Mouse (Mus musculus): ENCODE results near the gene Stard13. TPM values are rescaled to one million over a fixed set of nuclear protein-coding genes. Genes with fewer than 3 reads are reported as not detected.

The Stard13 gene
- total and polyA plus RNA-seq, 2 experiments from 2014 or later: 2.6 to 19.2 TPM

GRCm38 (mm10) chr5:151261558-151261957 lies 27.9 kb upstream of the Stard13 start:
- no peak overlapping the region for H3K4me2 ChIP-seq (ENCODE audit: low read depth)
- H3K27me3 ChIP-seq (ENCODE audit: insufficient read depth, low read length): no peaks in the 10 kb centered on the region
- no peaks in the 10 kb centered on the region for H3K36me3 ChIP-seq (ENCODE audit: insufficient read depth)
- no peak overlapping the region for H3K27ac ChIP-seq (ENCODE audit: low read depth, low read length)
- no peaks in the 10 kb centered on the region for H3K4me1 ChIP-seq (ENCODE audit: insufficient read depth)
- H3K4me3 ChIP-seq (ENCODE audit: low read depth, low read length): no peak overlapping the region
- H3K9me3 ChIP-seq (ENCODE audit: low read length): no peaks in the 10 kb centered on the region
- DNase-seq (no peak), ATAC-seq (no peak)
- H3K9ac ChIP-seq: no peak overlapping the region
- 83% methylated on average over 2 of the region's 2 CpGs for WGBS
- no peak for TF ChIP-seq CTCF (IDR thresholded peaks at IDR 0.05; ENCODE audit: low read depth)

GRCm38 (mm10) chr5:151252213-151252612 lies 18.6 kb upstream of the Stard13 start:
- H3K36me3 ChIP-seq (ENCODE audit: insufficient read depth): no peaks in the 10 kb centered on the region
- H3K27ac ChIP-seq (ENCODE audit: low read depth, low read length): no peak overlapping the region
- H3K4me1 ChIP-seq (ENCODE audit: insufficient read depth): no peaks in the 10 kb centered on the region
- DNase-seq: peak; percentile 11
- no peaks in the 10 kb centered on the region for H3K9me3 ChIP-seq (ENCODE audit: low read length)
- H3K4me3 ChIP-seq (ENCODE audit: low read depth, low read length): no peak overlapping the region
- H3K4me2 ChIP-seq (ENCODE audit: low read depth): no peak overlapping the region
- H3K9ac ChIP-seq: no peak overlapping the region
- peak; percentile 35 for TF ChIP-seq CTCF (IDR thresholded peaks at IDR 0.05; ENCODE audit: low read depth)
- ATAC-seq: peak; percentile 67
- 56% methylated on average over 8 of the region's 8 CpGs for WGBS
- no peaks in the 10 kb centered on the region for H3K27me3 ChIP-seq (ENCODE audit: insufficient read depth, low read length)

- Histone ChIP-seq H3K4me2 (ENCODE audit: low read depth) (no peak overlapping the region), H3K36me3 (ENCODE audit: insufficient read depth) (no peaks in the 10 kb centered on the region), H3K4me3 (ENCODE audit: low read depth, low read length) (no peak overlapping the region), H3K27ac (ENCODE audit: low read depth, low read length) (no peak overlapping the region), H3K4me1 (ENCODE audit: insufficient read depth) (no peaks in the 10 kb centered on the region), H3K27me3 (ENCODE audit: insufficient read depth, low read length) (no peaks in the 10 kb centered on the region), H3K9me3 (ENCODE audit: low read length) (no peaks in the 10 kb centered on the region), H3K9ac (no peak overlapping the region)
- DNase-seq: no peak
- ATAC-seq: no peak
- 88% methylated on average over 8 of the region's 8 CpGs for WGBS
- no peak for TF ChIP-seq CTCF (IDR thresholded peaks at IDR 0.05; ENCODE audit: low read depth)
Observed at GRCm38 (mm10) chr5:151251656-151252055, 18.0 kb upstream of the Stard13 start.

GRCm38 (mm10) chr5:151248671-151249620 lies 15.3 kb upstream of the Stard13 start:
- H3K4me1 ChIP-seq (ENCODE audit: insufficient read depth): no peaks in the 10 kb centered on the region
- no peaks in the 10 kb centered on the region for H3K27me3 ChIP-seq (ENCODE audit: insufficient read depth, low read length)
- WGBS: 64% methylated on average over 10 of the region's 10 CpGs
- H3K27ac ChIP-seq (ENCODE audit: low read depth, low read length): no peak overlapping the region
- no peak overlapping the region for H3K4me2 ChIP-seq (ENCODE audit: low read depth)
- DNase-seq (no peak), ATAC-seq (no peak)
- H3K4me3 ChIP-seq (ENCODE audit: low read depth, low read length): no peak overlapping the region
- H3K36me3 ChIP-seq (ENCODE audit: insufficient read depth): no peaks in the 10 kb centered on the region
- H3K9me3 ChIP-seq (ENCODE audit: low read length): no peaks in the 10 kb centered on the region
- TF ChIP-seq CTCF (IDR thresholded peaks at IDR 0.05; ENCODE audit: low read depth): no peak
- no peak overlapping the region for H3K9ac ChIP-seq

- no peaks in the 10 kb centered on the region for H3K9me3 ChIP-seq (ENCODE audit: low read length)
- no peaks in the 10 kb centered on the region for H3K36me3 ChIP-seq (ENCODE audit: insufficient read depth)
- no peak overlapping the region for H3K27ac ChIP-seq (ENCODE audit: low read depth, low read length)
- H3K4me1 ChIP-seq (ENCODE audit: insufficient read depth): no peaks in the 10 kb centered on the region
- ATAC-seq: no peak
- H3K4me3 ChIP-seq (ENCODE audit: low read depth, low read length): no peak overlapping the region
- no peak for TF ChIP-seq CTCF (IDR thresholded peaks at IDR 0.05; ENCODE audit: low read depth)
- no peak overlapping the region for H3K4me2 ChIP-seq (ENCODE audit: low read depth)
- DNase-seq: no peak
- H3K27me3 ChIP-seq (ENCODE audit: insufficient read depth, low read length): no peaks in the 10 kb centered on the region
- no peak overlapping the region for H3K9ac ChIP-seq
- 70% methylated on average over 2 of the region's 2 CpGs for WGBS
Observed at GRCm38 (mm10) chr5:151248084-151248483, 14.4 kb upstream of the Stard13 start.

GRCm38 (mm10) chr5:151247115-151247875 lies 13.7 kb upstream of the Stard13 start:
- Histone ChIP-seq H3K9ac (no peak overlapping the region), H3K27me3 (ENCODE audit: insufficient read depth, low read length) (no peaks in the 10 kb centered on the region), H3K4me3 (ENCODE audit: low read depth, low read length) (no peak overlapping the region), H3K4me1 (ENCODE audit: insufficient read depth) (no peaks in the 10 kb centered on the region), H3K4me2 (ENCODE audit: low read depth) (no peak overlapping the region), H3K27ac (ENCODE audit: low read depth, low read length) (no peak overlapping the region), H3K36me3 (ENCODE audit: insufficient read depth) (no peaks in the 10 kb centered on the region), H3K9me3 (ENCODE audit: low read length) (no peaks in the 10 kb centered on the region)
- DNase-seq (no peak), ATAC-seq (no peak)
- TF ChIP-seq CTCF (IDR thresholded peaks at IDR 0.05; ENCODE audit: low read depth): no peak
- 58% methylated on average over 11 of the region's 11 CpGs for WGBS

GRCm38 (mm10) chr5:151246287-151246686 lies 12.7 kb upstream of the Stard13 start:
- Histone ChIP-seq H3K4me3 (ENCODE audit: low read depth, low read length) (no peak overlapping the region), H3K36me3 (ENCODE audit: insufficient read depth) (no peaks in the 10 kb centered on the region), H3K4me1 (ENCODE audit: insufficient read depth) (no peaks in the 10 kb centered on the region), H3K27ac (ENCODE audit: low read depth, low read length) (no peak overlapping the region), H3K4me2 (ENCODE audit: low read depth) (no peak overlapping the region), H3K27me3 (ENCODE audit: insufficient read depth, low read length) (no peaks in the 10 kb centered on the region), H3K9ac (no peak overlapping the region), H3K9me3 (ENCODE audit: low read length) (no peaks in the 10 kb centered on the region)
- no peak for TF ChIP-seq CTCF (IDR thresholded peaks at IDR 0.05; ENCODE audit: low read depth)
- 82% methylated on average over 2 of the region's 2 CpGs for WGBS
- no peak for ATAC-seq
- no peak for DNase-seq

Data from forebrain, postnatal 0 days (tissue).